Mouse (Mus musculus) adrenal gland, postnatal 36 days (tissue): ENCODE data around the gene Atpaf1. TPM values are rescaled to one million over a fixed set of nuclear protein-coding genes. Genes with fewer than 3 reads are reported as not detected.

ENCODE experiments used
- DNase-seq, 2 experiments: peaks; one replicate each; pipeline ENCODE4 v3.0.0; 2021; ENCODE audit warnings: mixed read lengths in 1 of 2
- total RNA-seq, 2 experiments: library from RNA; stranded (reverse); gene quantifications; 2 replicates each; pipeline ENCODE4 v1.2.3; 2021

The Atpaf1 gene
- total RNA-seq, 2 experiments from 2014 or later: 49.8 to 57.1 TPM

DNA sequence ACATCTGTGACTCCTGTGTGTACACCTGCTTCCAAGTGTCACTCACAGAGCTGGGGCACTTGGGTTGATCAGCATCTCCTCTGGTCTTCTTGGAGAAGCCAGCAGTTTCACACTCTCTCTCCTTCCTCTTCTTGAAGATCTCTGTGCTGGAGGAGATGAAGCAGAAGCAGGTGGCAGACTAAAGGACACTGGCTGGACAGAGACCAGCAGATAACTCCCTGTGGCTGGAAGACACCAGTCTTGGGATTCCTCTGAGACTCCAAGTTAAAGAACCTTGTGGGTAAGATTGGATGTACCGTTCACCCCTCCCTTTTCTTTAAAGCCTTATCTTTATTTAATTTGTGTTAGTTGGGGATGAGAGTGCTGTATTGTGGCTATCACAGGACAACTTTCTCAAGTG is 63.5 kb downstream of the Atpaf1 start:
- no peak for DNase-seq

DNA sequence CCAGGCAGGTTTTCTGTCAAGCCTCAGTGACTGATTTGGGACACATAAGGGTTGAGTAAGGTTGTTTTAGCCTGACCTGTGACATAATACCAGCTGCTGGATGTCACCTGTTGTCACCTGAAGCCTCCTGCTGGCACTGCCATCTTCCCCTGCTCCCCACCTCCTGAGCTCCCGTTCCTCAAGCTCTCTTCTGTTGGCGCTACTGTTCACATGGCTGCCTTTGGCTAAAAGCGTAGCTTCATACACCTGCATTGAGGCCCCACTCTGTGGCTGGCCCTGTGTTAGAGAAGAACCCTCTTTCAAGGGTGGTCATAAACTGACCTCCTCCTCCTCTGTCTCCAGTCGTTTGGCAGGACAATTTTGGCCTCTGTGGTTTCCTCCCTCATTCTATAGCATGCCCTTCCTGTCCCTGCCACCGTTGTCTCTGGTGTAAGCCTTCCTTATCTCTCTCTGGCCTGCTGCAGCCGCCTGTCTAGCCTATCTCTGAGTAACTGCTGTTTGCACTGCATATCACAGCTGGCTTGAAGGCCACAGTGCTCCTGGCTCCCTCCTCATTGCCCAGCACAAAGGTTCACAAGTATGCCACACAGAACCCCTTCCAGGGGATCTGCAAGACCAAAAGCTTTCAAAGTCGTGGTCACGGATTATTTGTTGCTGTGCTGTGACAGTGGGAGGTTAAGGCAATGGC is 64.5 kb downstream of the Atpaf1 start:
- no peak for DNase-seq

DNA sequence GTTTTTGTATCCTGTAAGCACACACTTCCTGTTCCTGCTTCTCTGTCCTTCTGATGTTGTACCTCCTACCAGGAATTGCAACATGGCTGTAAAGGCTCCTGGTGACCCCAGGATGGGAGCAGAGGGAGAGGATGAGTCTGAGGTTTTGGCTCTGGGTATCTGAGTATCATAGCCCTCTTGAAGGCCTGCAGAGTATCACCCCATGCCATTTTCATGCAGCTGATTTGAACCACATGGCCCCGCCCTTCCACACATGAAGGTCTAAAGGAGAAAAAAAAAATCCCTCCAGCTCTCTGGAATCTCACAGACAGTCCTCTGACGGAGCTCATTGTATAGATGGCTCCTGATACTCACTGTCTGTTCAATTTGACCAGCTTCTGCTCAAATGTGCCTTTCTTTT is 65.5 kb downstream of the Atpaf1 start:
- DNase-seq: no peak

DNA sequence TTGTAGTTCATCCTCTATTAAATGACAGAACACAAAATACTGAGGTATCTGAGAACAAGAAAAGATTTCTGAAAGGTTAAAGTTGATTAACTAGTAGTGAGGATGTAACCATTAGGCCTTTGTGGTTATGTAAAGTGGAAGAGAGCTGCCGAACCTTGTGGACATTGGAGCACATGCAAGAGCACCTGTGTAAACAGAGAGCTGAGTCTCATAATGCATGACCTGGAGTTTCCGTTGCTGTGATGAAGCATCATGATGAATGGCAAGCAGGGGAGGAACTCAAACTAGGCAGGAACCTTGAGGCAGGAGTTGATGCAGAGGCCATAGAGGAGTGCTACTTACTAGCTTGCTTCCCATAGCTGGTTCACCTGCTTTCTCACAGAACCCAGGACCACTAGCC is 66.0 kb downstream of the Atpaf1 start:
- no peak for DNase-seq

DNA sequence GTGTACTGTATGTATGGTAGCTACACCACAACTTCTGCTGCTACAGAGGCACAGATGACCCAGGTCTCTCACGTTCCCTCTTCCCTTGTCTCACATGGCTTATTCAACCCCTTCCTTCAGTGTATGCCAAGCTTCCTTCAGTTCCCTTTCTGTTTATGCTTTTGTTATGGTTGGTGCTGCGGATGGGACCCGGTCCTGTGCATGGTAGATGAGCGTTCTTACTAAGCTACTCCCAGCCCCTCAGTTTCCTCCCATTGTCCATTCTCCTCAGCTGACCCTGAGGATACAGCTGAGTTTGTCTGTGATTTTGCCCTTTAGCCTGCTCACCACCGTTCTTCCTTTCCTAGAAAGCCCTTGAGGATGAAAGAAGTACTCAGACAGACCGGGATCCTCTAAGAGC is 67.0 kb downstream of the Atpaf1 start:
- no peak for DNase-seq

DNA sequence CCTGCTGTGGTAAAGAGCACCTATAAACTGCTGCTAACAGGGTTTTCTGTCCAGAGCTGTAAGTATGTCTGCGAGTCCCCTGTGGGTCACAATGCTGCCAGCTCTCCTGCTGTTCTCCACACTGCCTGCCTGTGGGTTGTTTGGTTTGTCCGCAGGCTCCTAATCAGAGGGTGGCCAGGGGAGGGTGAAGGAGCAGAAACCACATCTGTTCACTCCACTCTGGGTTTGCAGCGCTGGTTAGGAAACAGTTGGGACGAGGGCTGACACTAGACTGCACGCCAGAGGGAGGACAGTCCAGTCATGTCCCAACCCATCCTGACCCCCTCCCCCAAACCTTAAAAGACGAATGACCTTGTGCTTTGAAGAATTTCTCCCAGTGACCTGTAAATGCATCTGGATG is 70.5 kb downstream of the Atpaf1 start:
- DNase-seq: no peak

DNA sequence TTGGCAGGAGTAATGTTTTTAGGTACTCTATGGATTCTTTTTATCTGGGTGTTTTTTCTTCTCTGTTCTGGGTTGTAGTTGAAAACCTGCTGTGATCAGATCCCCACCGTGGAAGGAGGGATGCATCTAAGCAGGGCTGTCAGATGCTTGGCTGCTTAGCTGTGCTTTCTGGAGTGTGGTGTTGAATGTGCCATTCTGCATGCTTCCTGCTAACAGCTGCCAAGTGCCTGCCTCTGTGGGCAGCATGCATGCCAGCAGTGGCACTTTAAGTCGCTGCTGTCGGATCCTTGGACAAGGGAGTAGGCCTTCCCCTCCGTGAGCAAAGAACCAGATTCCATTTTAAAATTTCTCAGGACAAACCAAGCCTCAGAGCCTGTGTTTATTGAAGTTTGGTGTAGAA is 71.0 kb downstream of the Atpaf1 start:
- DNase-seq: no peak

DNA sequence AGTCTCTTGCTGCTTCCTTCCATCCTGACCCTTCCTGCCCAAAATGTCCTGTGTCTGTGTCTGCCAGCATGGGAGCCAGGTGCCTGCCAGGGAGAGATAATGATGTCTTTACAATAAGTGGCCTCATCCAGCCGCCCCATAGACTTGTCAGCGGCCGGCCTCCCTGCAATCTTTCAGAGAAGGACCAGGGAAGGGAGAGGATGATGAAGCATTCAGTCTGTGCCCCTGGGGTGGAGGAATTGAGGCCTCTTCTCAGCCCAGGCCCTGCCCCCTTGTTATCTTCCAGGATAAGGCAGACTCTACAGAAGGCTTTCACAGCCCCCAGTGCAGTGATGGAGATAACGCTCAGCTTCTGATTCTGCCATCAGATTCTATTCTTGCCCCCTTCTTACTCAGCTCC is 71.7 kb downstream of the Atpaf1 start:
- DNase-seq: no peak

- DNase-seq: no peak
These were observed 72.8 kb downstream of the Atpaf1 start for GRCm38 (mm10) chr4:115857293-115857883.

- no peak for DNase-seq
These were observed 78.7 kb downstream of the Atpaf1 start for GRCm38 (mm10) chr4:115863352-115863751.

- DNase-seq: no peak
These were observed 79.3 kb downstream of the Atpaf1 start for GRCm38 (mm10) chr4:115863880-115864279.

Other genes with a start within 250 kb of the Atpaf1 start
- not detected for gene Cyp4a31, start 221.2 kb upstream of the Atpaf1 start, total RNA-seq
- not detected for gene Cyp4a32, start 183.8 kb upstream of the Atpaf1 start, total RNA-seq
- 10 to 100 TPM; 28.1 to 37.1 TPM for gene Cyp4b1, start 137.1 kb upstream of the Atpaf1 start, total RNA-seq
- gene Efcab14, start 47.1 kb upstream of the Atpaf1 start, total RNA-seq: 10 to 100 TPM; 83.1 to 89.1 TPM
- 1 to 10 TPM; 2.4 to 3.2 TPM for gene Tex38, start 3.8 kb upstream of the Atpaf1 start, total RNA-seq
- 10 to 100 TPM; 14.9 to 16.7 TPM for gene Mob3c, start 43.3 kb downstream of the Atpaf1 start, total RNA-seq
- gene Mknk1, start 54.4 kb downstream of the Atpaf1 start, total RNA-seq: 10 to 100 TPM; 36.3 to 44.5 TPM
- gene Kncn, start 99.6 kb downstream of the Atpaf1 start, total RNA-seq: not detected
- gene 6430628N08Rik, start 105.9 kb downstream of the Atpaf1 start, total RNA-seq: not detected
- gene Dmbx1, start 155.1 kb downstream of the Atpaf1 start, total RNA-seq: not detected
- 1 to 10 TPM; 2.6 to 3.4 TPM for gene Faah, start 233.1 kb downstream of the Atpaf1 start, total RNA-seq